Mouse (Mus musculus): ENCODE results near the gene Olfr819. TPM values are rescaled to one million over a fixed set of nuclear protein-coding genes. Genes with fewer than 3 reads are reported as not detected.

Olfr819 gene
- polyA plus RNA-seq, 1 experiment, result not detected

DNA sequence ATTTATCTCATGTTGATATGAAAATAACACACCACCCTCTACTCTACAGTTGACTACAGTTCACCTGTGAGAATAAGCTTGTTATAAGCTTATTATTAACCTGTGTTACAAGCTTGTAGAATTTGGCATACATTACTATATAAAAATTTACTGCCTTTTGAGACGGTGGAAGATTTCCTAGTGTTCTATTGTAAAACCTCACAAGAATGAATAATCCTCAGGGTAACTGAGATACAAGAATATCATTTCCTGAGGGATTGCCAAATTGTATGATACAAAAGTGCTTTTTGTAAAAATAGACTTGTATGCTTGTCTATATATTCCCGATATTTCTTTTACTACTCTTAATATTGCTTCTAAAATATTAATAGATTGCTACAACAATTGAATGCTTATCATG lies 18.1 kb downstream of the Olfr819 start, which contains the start of gene Olfr818:
Gene Olfr818, minus strand, starts transcription at position 101 of the 400 bp plus-strand sequence.
- Histone ChIP-seq H3K36me3 (ENCODE audit: control insufficient read depth, insufficient read depth, low read length) (no peaks in the 10 kb centered on the region), H3K4me1 (ENCODE audit: control insufficient read depth, insufficient read depth, insufficient read length, low read length) (no peaks in the 10 kb centered on the region), H3K27ac (ENCODE audit: insufficient read depth, low read depth, low read length) (no peak within 1 kb of the TSS), H3K4me3 (ENCODE audit: low read depth, low read length) (no peak within 1 kb of the TSS), H3K27me3 (ENCODE audit: control insufficient read depth, insufficient read depth, low read length) (no peaks in the 10 kb centered on the region)
- no peak for TF ChIP-seq CTCF (IDR thresholded peaks at IDR 0.05; ENCODE audit: extremely low read depth, insufficient read length, insufficient replicate concordance, low read depth, low read length)
- TF ChIP-seq POLR2A (IDR thresholded peaks at IDR 0.05; ENCODE audit: low read depth, low read length), result no peak
- 84% methylated on average over 2 of the region's 2 CpGs for WGBS

DNA sequence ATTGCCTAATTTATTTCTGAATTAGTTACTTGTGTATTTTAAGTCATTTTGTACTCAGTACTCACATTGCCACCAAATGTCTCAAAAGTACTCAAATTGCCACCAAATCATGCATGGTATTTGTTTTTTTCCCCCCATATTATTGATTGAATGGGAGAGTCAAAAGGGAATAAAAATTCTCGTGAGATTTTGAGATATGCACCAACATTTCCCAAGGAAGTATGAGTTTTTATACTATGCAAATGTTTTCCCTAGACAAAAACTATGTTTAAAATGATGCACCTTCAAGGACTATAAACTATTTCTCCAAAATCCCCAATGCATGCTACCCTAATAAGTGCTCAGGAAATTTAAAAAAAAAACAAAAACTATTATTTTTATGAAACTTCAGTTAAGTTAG lies 51.6 kb downstream of the Olfr819 start, which contains the start of gene Olfr816:
Gene Olfr816, minus strand, starts transcription at position 101 of the 400 bp plus-strand sequence.
- Histone ChIP-seq H3K27me3 (ENCODE audit: control insufficient read depth, insufficient read depth, low read length) (no peaks in the 10 kb centered on the region), H3K4me3 (ENCODE audit: low read depth, low read length) (no peak within 1 kb of the TSS), H3K36me3 (ENCODE audit: control insufficient read depth, insufficient read depth, low read length) (no peaks in the 10 kb centered on the region), H3K4me1 (ENCODE audit: control insufficient read depth, insufficient read depth, insufficient read length, low read length) (no peaks in the 10 kb centered on the region), H3K27ac (ENCODE audit: insufficient read depth, low read depth, low read length) (no peak within 1 kb of the TSS)
- 43% methylated on average over 1 of the region's 1 CpGs for WGBS
- TF ChIP-seq CTCF (IDR thresholded peaks at IDR 0.05; ENCODE audit: extremely low read depth, insufficient read length, insufficient replicate concordance, low read depth, low read length), result no peak
- TF ChIP-seq POLR2A (IDR thresholded peaks at IDR 0.05; ENCODE audit: low read depth, low read length), result no peak

Other genes with a start within 250 kb of the Olfr819 start
- gene Olfr805, start 237.9 kb downstream of the Olfr819 start, polyA plus RNA-seq (2012; rRNA removed), result not detected in 2 replicates
- not detected in 2 replicates for gene Olfr806, start 225.3 kb downstream of the Olfr819 start, polyA plus RNA-seq (2012; rRNA removed)
- gene Olfr807, start 209.5 kb downstream of the Olfr819 start, polyA plus RNA-seq (2012; rRNA removed), result not detected in 2 replicates
- gene Olfr808, start 201.8 kb downstream of the Olfr819 start, polyA plus RNA-seq (2012; rRNA removed), result not detected in 2 replicates
- not detected in 2 replicates for gene Olfr809, start 192.6 kb downstream of the Olfr819 start, polyA plus RNA-seq (2012; rRNA removed)
- gene Olfr810, start 172.3 kb downstream of the Olfr819 start, polyA plus RNA-seq (2012; rRNA removed), result not detected in 2 replicates
- gene Olfr811, start 162.9 kb downstream of the Olfr819 start, polyA plus RNA-seq (2012; rRNA removed), result not detected in 2 replicates
- not detected in 2 replicates for gene Olfr812, start 121.2 kb downstream of the Olfr819 start, polyA plus RNA-seq (2012; rRNA removed)
- not detected in 2 replicates for gene Olfr813, start 111.9 kb downstream of the Olfr819 start, polyA plus RNA-seq (2012; rRNA removed)
- gene Olfr814, start 87.4 kb downstream of the Olfr819 start, polyA plus RNA-seq (2012; rRNA removed), result not detected in 2 replicates
- not detected in 2 replicates for gene Olfr815, start 61.4 kb downstream of the Olfr819 start, polyA plus RNA-seq (2012; rRNA removed)
- not detected in 2 replicates for gene Olfr816, start 51.7 kb downstream of the Olfr819 start, polyA plus RNA-seq (2012; rRNA removed)
- gene Olfr818, start 18.2 kb downstream of the Olfr819 start, polyA plus RNA-seq (2012; rRNA removed), result not detected in 2 replicates
- not detected in 2 replicates for gene Olfr247, start 8.9 kb upstream of the Olfr819 start, polyA plus RNA-seq (2012; rRNA removed)
- not detected in 2 replicates for gene Gm10310, start 17.8 kb upstream of the Olfr819 start, polyA plus RNA-seq (2012; rRNA removed)
- gene Olfr820, start 45.4 kb upstream of the Olfr819 start, polyA plus RNA-seq (2012; rRNA removed), result not detected in 2 replicates
- gene Olfr821, start 63.1 kb upstream of the Olfr819 start, polyA plus RNA-seq (2012; rRNA removed), result not detected in 2 replicates
- gene Olfr822, start 103.9 kb upstream of the Olfr819 start, polyA plus RNA-seq (2012; rRNA removed), result not detected in 2 replicates
- gene Olfr823, start 148.1 kb upstream of the Olfr819 start, polyA plus RNA-seq (2012; rRNA removed), result not detected in 2 replicates
- gene Olfr824, start 162.7 kb upstream of the Olfr819 start, polyA plus RNA-seq (2012; rRNA removed), result not detected in 2 replicates
- gene Olfr825, start 199.5 kb upstream of the Olfr819 start, polyA plus RNA-seq (2012; rRNA removed), result not detected in 2 replicates
- not detected in 2 replicates for gene Olfr826, start 216.9 kb upstream of the Olfr819 start, polyA plus RNA-seq (2012; rRNA removed)
- gene Olfr827, start 247.1 kb upstream of the Olfr819 start, polyA plus RNA-seq (2012; rRNA removed), result not detected in 2 replicates